Mouse (Mus musculus) liver, embryonic 14.5 days (tissue): ENCODE results near the gene Spred1. TPM values are rescaled to one million over a fixed set of nuclear protein-coding genes. Genes with fewer than 3 reads are reported as not detected.

ENCODE experiments used
- ATAC-seq: fragments of 200-750 bp; cut with Nextera tagmentation; 2 replicates; pipeline ENCODE4 v1.8.0; 2017; ENCODE audit warnings: moderate number of reproducible peaks, mild to moderate bottlenecking, moderate library complexity; ENCODE audit not compliant: insufficient read depth
- DNase-seq, 3 experiments: peaks; one replicate each; pipeline ENCODE4 v3.0.0-alpha.2; 2012 to 2013; ENCODE audit warnings: low read depth in 3 of 3, low spot score in 3 of 3
- H3K27ac ChIP-seq: fragments of 300-500 bp; sonication (generic); 2 replicates; pipeline ENCODE4 v1.5.1; 2014; ENCODE audit warnings: moderate library complexity, mild to moderate bottlenecking, control low read depth, inconsistent platforms
- H3K27me3 ChIP-seq: fragments of 300-500 bp; sonication (generic); 2 replicates; pipeline ENCODE4 v1.6.1; 2014; ENCODE audit warnings: mild to moderate bottlenecking, low read length, moderate library complexity; ENCODE audit not compliant: control insufficient read depth, insufficient read depth
- H3K36me3 ChIP-seq: fragments of 300-500 bp; sonication (generic); replicated peaks from 2 replicates; pipeline ENCODE4 v1.6.1; 2014; ENCODE audit warnings: low read depth; ENCODE audit not compliant: control insufficient read depth, insufficient read depth
- H3K4me1 ChIP-seq, 2 experiments: fragments of 200-500 bp in 1 of 2; fragments of 300-500 bp in 1 of 2; sonication (generic) in 1 of 2; replicated peaks; 2 replicates each; pipeline ENCODE4 v1.6.1; 2012 to 2014; ENCODE audit warnings: antibody characterized with exemption in 1 of 2, inconsistent platforms in 1 of 2, low read length in 1 of 2; ENCODE audit not compliant: control insufficient read depth in 2 of 2, insufficient read depth in 2 of 2
- H3K4me2 ChIP-seq: fragments of 300-500 bp; sonication (generic); 2 replicates; pipeline ENCODE4 v1.6.1; 2014; ENCODE audit warnings: low read depth, mild to moderate bottlenecking, control low read depth, moderate library complexity
- H3K4me3 ChIP-seq, 2 experiments: fragments of 200-500 bp in 1 of 2; fragments of 300-500 bp in 1 of 2; sonication (generic) in 1 of 2; 2 replicates each; pipeline ENCODE4 v1.5.1; 2012 to 2014; ENCODE audit warnings: low read depth in 2 of 2, low read length in 2 of 2, mild to moderate bottlenecking in 2 of 2, control low read depth in 1 of 2, inconsistent platforms in 1 of 2, moderate library complexity in 1 of 2; ENCODE audit not compliant: insufficient read depth in 1 of 2
- H3K9ac ChIP-seq: fragments of 300-500 bp; sonication (generic); replicated peaks from 2 replicates; pipeline ENCODE4 v1.6.1; 2014; ENCODE audit warnings: mild to moderate bottlenecking, control low read depth, moderate library complexity
- H3K9me3 ChIP-seq: fragments of 300-500 bp; sonication (generic); 2 replicates; pipeline ENCODE4 v1.6.1; 2016; ENCODE audit warnings: low read length, mixed read lengths; ENCODE audit not compliant: control insufficient read depth
- CTCF ChIP-seq: IDR thresholded peaks from 2 replicates; pipeline ENCODE4 v1.5.1; 2016; ENCODE audit warnings: antibody characterized with exemption, low read depth, control low read depth
- EP300 ChIP-seq: IDR thresholded peaks from 2 replicates; pipeline ENCODE4 v1.6.1; 2016; ENCODE audit warnings: antibody characterized with exemption, low read depth
- WGBS: fragments of 180-500 bp; shearing (Covaris S2); extraction: QIAGEN DNeasy Blood & Tissue Kit; methylation state at CpG from one replicate; pipeline ENCODE4 v1.1.7; 2014; ENCODE audit not compliant: insufficient replicate concordance; 5-methylcytosine and 5-hydroxymethylcytosine counted together
- polyA plus RNA-seq, 2 experiments: library from polyadenylated mRNA; depleted of rRNA in 1 of 2; stranded (reverse) in 1 of 2; unstranded in 1 of 2; fragments of >200 nt; fragmentation: Nextera tagmentation in 1 of 2; extraction: Ambion mirVana in 1 of 2; gene quantifications; 2 replicates each; pipeline versions ENCODE4 v1.2.1 to v1.2.3; 2012 to 2014

The Spred1 gene
- polyA plus RNA-seq, 2 experiments = 2.4 to 2.7 TPM

GRCm38 (mm10) chr2:117095491-117095890, 25.7 kb upstream of the Spred1 start:
- no peak overlapping the region for H3K9ac ChIP-seq
- DNase-seq (no peak), ATAC-seq (no peak)
- H3K27ac ChIP-seq = no peak overlapping the region
- H3K4me1 ChIP-seq = peaks cover 5 to 14% of the 10 kb centered on the region in 2 experiments; a peak in 3 of 4 replicates
- H3K27me3 ChIP-seq = no peaks in the 10 kb centered on the region
- no peak for TF ChIP-seq EP300
- TF ChIP-seq CTCF = no peak
- H3K4me3 ChIP-seq = no peak overlapping the region
- no peaks in the 10 kb centered on the region for H3K36me3 ChIP-seq
- no peak overlapping the region for H3K4me2 ChIP-seq
- no peaks in the 10 kb centered on the region for H3K9me3 ChIP-seq
- 43% methylated on average over 3 of the region's 3 CpGs for WGBS

GRCm38 (mm10) chr2:117097305-117097704, 23.9 kb upstream of the Spred1 start:
- ATAC-seq = peak; percentile 28; the same call in 1 of the 2 replicates
- TF ChIP-seq CTCF (no peak), EP300 (no peak)

GRCm38 (mm10) chr2:117099316-117099715, 21.9 kb upstream of the Spred1 start:
- Histone ChIP-seq H3K27me3 (no peaks in the 10 kb centered on the region), H3K27ac (no peak overlapping the region), H3K4me1 (peaks cover 5 to 10% of the 10 kb centered on the region in 2 experiments; a peak in 3 of 4 replicates), H3K4me3 (no peak overlapping the region), H3K9ac (no peak overlapping the region), H3K36me3 (no peaks in the 10 kb centered on the region), H3K9me3 (no peaks in the 10 kb centered on the region), H3K4me2 (no peak overlapping the region)
- TF ChIP-seq EP300 (no peak), CTCF (no peak)
- 45% methylated on average over 10 of the region's 10 CpGs for WGBS
- ATAC-seq (no peak), DNase-seq (no peak)

More at GRCm38 (mm10) chr2:117097305-117097704, 23.9 kb upstream of the Spred1 start:
- H3K9me3 ChIP-seq = no peaks in the 10 kb centered on the region
- DNase-seq = no peak
- H3K36me3 ChIP-seq = no peaks in the 10 kb centered on the region
- H3K4me1 ChIP-seq = peaks cover 5 to 14% of the 10 kb centered on the region in 2 experiments; a peak in 3 of 4 replicates
- H3K27me3 ChIP-seq = no peaks in the 10 kb centered on the region
- H3K27ac ChIP-seq = no peak overlapping the region
- H3K4me2 ChIP-seq = no peak overlapping the region
- H3K4me3 ChIP-seq = no peak overlapping the region
- WGBS = 13% methylated on average over 5 of the region's 5 CpGs
- H3K9ac ChIP-seq = no peak overlapping the region

GRCm38 (mm10) chr2:117103461-117103860, 17.7 kb upstream of the Spred1 start:
- Histone ChIP-seq H3K36me3 (no peaks in the 10 kb centered on the region), H3K4me2 (no peak overlapping the region), H3K4me1 (0 out of 4 replicates have a peak, but pooled peaks cover 0 to 2% of the 10 kb centered on the region in 2 experiments), H3K4me3 (no peak overlapping the region), H3K9ac (no peak overlapping the region), H3K9me3 (no peaks in the 10 kb centered on the region), H3K27ac (no peak overlapping the region), H3K27me3 (no peaks in the 10 kb centered on the region)
- ATAC-seq = no peak
- TF ChIP-seq CTCF (no peak), EP300 (no peak)
- no peak for DNase-seq
- 49% methylated on average over 4 of the region's 4 CpGs for WGBS

GRCm38 (mm10) chr2:117105407-117105806, 15.8 kb upstream of the Spred1 start:
- 0 out of 4 replicates have a peak, but pooled peaks cover 0 to 2% of the 10 kb centered on the region in 2 experiments for H3K4me1 ChIP-seq
- no peak overlapping the region for H3K4me2 ChIP-seq
- ATAC-seq = no peak
- 29% methylated on average over 7 of the region's 7 CpGs for WGBS
- no peak for DNase-seq
- TF ChIP-seq CTCF = no peak
- TF ChIP-seq EP300 = no peak
- H3K9me3 ChIP-seq = no peaks in the 10 kb centered on the region
- H3K4me3 ChIP-seq = no peak overlapping the region
- H3K36me3 ChIP-seq = no peaks in the 10 kb centered on the region
- H3K27me3 ChIP-seq = no peaks in the 10 kb centered on the region
- no peak overlapping the region for H3K27ac ChIP-seq
- no peak overlapping the region for H3K9ac ChIP-seq
